Mouse (Mus musculus) liver, embryonic 14.5 days (tissue): ENCODE measurements around the gene Spata20.

Experiments used
- CTCF ChIP-seq: IDR thresholded peaks from 2 replicates; pipeline ENCODE4 v1.5.1; 2016; ENCODE audit warnings: antibody characterized with exemption, low read depth, control low read depth
- EP300 ChIP-seq: IDR thresholded peaks from 2 replicates; pipeline ENCODE4 v1.6.1; 2016; ENCODE audit warnings: antibody characterized with exemption, low read depth

DNA sequence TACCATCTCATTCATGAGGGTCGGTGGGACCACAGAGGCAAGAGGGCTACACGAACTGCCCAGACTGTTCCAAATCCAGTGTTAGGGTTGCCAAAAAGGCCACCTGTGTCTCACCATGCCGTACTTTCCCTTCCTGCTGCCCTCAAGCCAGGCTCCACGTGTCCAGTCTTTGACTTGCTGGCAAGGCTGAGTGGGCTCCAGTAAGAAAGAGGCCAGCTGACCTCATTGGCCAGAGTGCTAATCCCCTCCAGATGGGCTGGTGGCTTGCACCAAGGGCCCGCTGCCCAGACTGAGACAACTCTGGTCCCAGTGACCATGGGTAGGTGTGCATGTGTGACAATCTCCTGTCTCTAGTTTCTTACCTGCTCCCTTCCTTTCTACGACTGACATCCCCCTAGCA is 8.3 kb downstream of the Spata20 start:
- no peak for TF ChIP-seq EP300
- TF ChIP-seq CTCF = no peak
